In genomic region chr5:135167469-135167868, GRCm38 (mm10) we compare ENCODE assay signal across 8 mouse cellular contexts. TPM values are rescaled to one million over a fixed set of nuclear protein-coding genes. Genes with fewer than 3 reads are reported as not detected.
DNase-seq lines count a peak whose midpoint lies in the region; ATAC-seq and TF ChIP-seq lines count a peak whose summit lies in the region.

No protein-coding gene starts in this region.

- intact Hi-C loops in heart, adult 2 months (cut with DNase I) = no loop called here

- no peak overlapping the region for H3K9ac ChIP-seq in heart, adult 2 months (ENCODE audit: low read depth, low read length)
- no peak overlapping the region for H3K9ac ChIP-seq in midbrain, embryonic 14.5 days (replicated peaks; ENCODE audit: low read length)
- no peak overlapping the region for H3K9ac ChIP-seq in midbrain, embryonic 11.5 days (ENCODE audit: low read length)
- H3K9ac ChIP-seq in liver, embryonic 12.5 days = peak overlapping the region; percentile 88; the same call in 1 of the 2 replicates

- H3K9me3 ChIP-seq in midbrain, embryonic 14.5 days (ENCODE audit: control insufficient read depth, low read length) = no peaks in the 10 kb centered on the region
- H3K9me3 ChIP-seq in midbrain, embryonic 11.5 days (ENCODE audit: control insufficient read depth, low read length) = no peaks in the 10 kb centered on the region
- no peaks in the 10 kb centered on the region for H3K9me3 ChIP-seq in liver, embryonic 12.5 days (replicated peaks)

- peak overlapping the region; percentile 65 for H3K4me2 ChIP-seq in midbrain, embryonic 14.5 days (ENCODE audit: low read length)
- H3K4me2 ChIP-seq in midbrain, embryonic 11.5 days = no peak overlapping the region
- peak overlapping the region; percentile 75 for H3K4me2 ChIP-seq in liver, embryonic 12.5 days

- TF ChIP-seq EP300 in heart, adult 2 months (IDR thresholded peaks at IDR 0.05; ENCODE audit: insufficient read depth, low read depth, low read length) = no peak

- no peak for DNase-seq in heart, adult 2 months
- DNase-seq in heart, postnatal 4 days = no peak
- no peak for DNase-seq in midbrain, embryonic 14.5 days
- DNase-seq in midbrain, embryonic 11.5 days (ENCODE audit: low spot score, missing footprints) = no peak
- no peak for DNase-seq in retina, embryonic 14.5 days (ENCODE audit: low spot score)
- DNase-seq in testis, postnatal 14 days (ENCODE audit: low spot score) = no peak
- DNase-seq in layer of hippocampus, postnatal 10 days (ENCODE audit: low spot score in 2 of 2) = no peak

- peaks cover 1% of the 10 kb centered on the region; the same call in 1 of the 2 replicates for H3K4me1 ChIP-seq in heart, adult 2 months (ENCODE audit: control insufficient read depth, insufficient read depth, low read length)
- no peaks in the 10 kb centered on the region; the same call in 1 of the 2 replicates for H3K4me1 ChIP-seq in midbrain, embryonic 14.5 days (ENCODE audit: control insufficient read depth, insufficient read depth, low read length)
- H3K4me1 ChIP-seq in midbrain, embryonic 11.5 days (ENCODE audit: control insufficient read depth, insufficient read depth, low read length) = 0 out of 2 replicates have a peak, but pooled peaks cover 4% of the 10 kb centered on the region
- peaks cover 40% of the 10 kb centered on the region for H3K4me1 ChIP-seq in liver, embryonic 12.5 days

- WGBS in heart, adult 2 months = 95% methylated on average over 4 of the region's 4 CpGs
- 93% methylated on average over 4 of the region's 4 CpGs for WGBS in midbrain, embryonic 14.5 days
- 94% methylated on average over 4 of the region's 4 CpGs for WGBS in midbrain, embryonic 11.5 days
- WGBS in liver, embryonic 12.5 days (ENCODE audit: insufficient replicate concordance) = 91% methylated on average over 4 of the region's 4 CpGs

- TF ChIP-seq POLR2A in heart, adult 2 months (IDR thresholded peaks at IDR 0.05; ENCODE audit: insufficient read depth, low read depth, low read length) = no peak

- TF ChIP-seq CTCF in heart, adult 2 months (IDR thresholded peaks at IDR 0.05) = no peak

- no peaks in the 10 kb centered on the region for H3K27me3 ChIP-seq in heart, adult 2 months (ENCODE audit: control insufficient read depth, insufficient read depth, low read length)
- no peaks in the 10 kb centered on the region for H3K27me3 ChIP-seq in midbrain, embryonic 14.5 days (ENCODE audit: control insufficient read depth, insufficient read depth, low read length)
- H3K27me3 ChIP-seq in midbrain, embryonic 11.5 days (ENCODE audit: control insufficient read depth, insufficient read depth, low read length) = no peaks in the 10 kb centered on the region
- no peaks in the 10 kb centered on the region for H3K27me3 ChIP-seq in liver, embryonic 12.5 days (replicated peaks)

- ATAC-seq in midbrain, embryonic 14.5 days (ENCODE audit: low FRiP score, low TSS enrichment) = no peak
- ATAC-seq in midbrain, embryonic 11.5 days (ENCODE audit: low FRiP score) = no peak
- ATAC-seq in liver, embryonic 12.5 days = no peak

- no peaks in the 10 kb centered on the region for H3K36me3 ChIP-seq in heart, adult 2 months (ENCODE audit: control insufficient read depth, insufficient read depth, low read length)
- H3K36me3 ChIP-seq in midbrain, embryonic 14.5 days (ENCODE audit: control insufficient read depth, insufficient read depth, low read length) = peaks cover 20% of the 10 kb centered on the region
- H3K36me3 ChIP-seq in midbrain, embryonic 11.5 days (ENCODE audit: control insufficient read depth, insufficient read depth, low read length) = no peaks in the 10 kb centered on the region
- peaks cover 33% of the 10 kb centered on the region for H3K36me3 ChIP-seq in liver, embryonic 12.5 days

- H3K27ac ChIP-seq in heart, adult 2 months = peak overlapping the region; percentile 99; the same call in 1 of the 2 replicates
- no peak overlapping the region for H3K27ac ChIP-seq in midbrain, embryonic 14.5 days (replicated peaks; ENCODE audit: low read depth, low read length)
- H3K27ac ChIP-seq in midbrain, embryonic 11.5 days (ENCODE audit: low read depth, low read length) = no peak overlapping the region
- H3K27ac ChIP-seq in liver, embryonic 12.5 days = 0 out of 2 replicates have a peak overlapping the region, but pooled peaks have one; percentile 94

- H3K4me3 ChIP-seq in heart, adult 2 months = no peak overlapping the region
- H3K4me3 ChIP-seq in midbrain, embryonic 14.5 days (replicated peaks; ENCODE audit: low read depth, low read length) = no peak overlapping the region
- H3K4me3 ChIP-seq in midbrain, embryonic 11.5 days (ENCODE audit: low read depth, low read length) = no peak overlapping the region
- H3K4me3 ChIP-seq in liver, embryonic 12.5 days = no peak overlapping the region

- H3K79me2 ChIP-seq in heart, adult 2 months (replicated peaks; ENCODE audit: control insufficient read depth, insufficient read depth, low read length) = no peaks in the 10 kb centered on the region

RNA-seq across cellular contexts. Expression of gene Bcl7b, which starts 0.6 kb away (rescaled TPM):
- 10 to 100 TPM; 40.3 to 44.1 TPM for total RNA-seq in heart, adult 2 months (2021)
- 37.5 and 37.6 TPM in 2 replicates for polyA plus RNA-seq in heart, adult 2 months (2012; rRNA removed)
- 10 to 100 TPM; 31.1 to 31.9 TPM for total RNA-seq in heart, postnatal 4 days (2021)
- polyA plus RNA-seq in midbrain, embryonic 14.5 days (2014; fragmentation: Nextera tagmentation; extraction: Ambion mirVana) = 38.8 and 43.0 TPM in 2 replicates
- 39.2 and 42.6 TPM in 2 replicates for polyA plus RNA-seq in midbrain, embryonic 11.5 days (2014; fragmentation: Nextera tagmentation; extraction: Ambion mirVana)
- 38.2 and 44.3 TPM in 2 replicates for polyA plus RNA-seq in liver, embryonic 12.5 days (2016; fragmentation: Nextera tagmentation; extraction: Ambion mirVana)
- 10 to 100 TPM; 27.7 to 29.8 TPM for total RNA-seq in layer of hippocampus, postnatal 10 days (2021)

RNA-seq across cellular contexts. Expression of gene Tbl2, which starts 18.0 kb away (rescaled TPM):
- 10 to 100 TPM in 1 of 2 experiments, 1 to 10 TPM in 1; 9.9 to 10.6 TPM for total RNA-seq in heart, adult 2 months (2021)
- polyA plus RNA-seq in heart, adult 2 months (2012; rRNA removed) = 5.8 and 8.8 TPM in 2 replicates
- 10 to 100 TPM; 15.8 to 18.4 TPM for total RNA-seq in heart, postnatal 4 days (2021)
- 10.7 and 15.3 TPM in 2 replicates for polyA plus RNA-seq in midbrain, embryonic 14.5 days (2014; fragmentation: Nextera tagmentation; extraction: Ambion mirVana)
- 20.1 and 21.2 TPM in 2 replicates for polyA plus RNA-seq in midbrain, embryonic 11.5 days (2014; fragmentation: Nextera tagmentation; extraction: Ambion mirVana)
- polyA plus RNA-seq in liver, embryonic 12.5 days (2016; fragmentation: Nextera tagmentation; extraction: Ambion mirVana) = 17.1 and 18.9 TPM in 2 replicates
- 10 to 100 TPM; 23.0 to 23.7 TPM for total RNA-seq in layer of hippocampus, postnatal 10 days (2021)

RNA-seq across cellular contexts. Expression of gene Baz1b, which starts 19.6 kb away (rescaled TPM):
- 10 to 100 TPM; 42.3 to 46.1 TPM for total RNA-seq in heart, adult 2 months (2021)
- polyA plus RNA-seq in heart, adult 2 months (2012; rRNA removed) = 13.9 and 20.8 TPM in 2 replicates
- 10 to 100 TPM; 53.9 to 54.3 TPM for total RNA-seq in heart, postnatal 4 days (2021)
- polyA plus RNA-seq in midbrain, embryonic 14.5 days (2014; fragmentation: Nextera tagmentation; extraction: Ambion mirVana) = 30.1 and 43.9 TPM in 2 replicates
- 57.7 and 60.6 TPM in 2 replicates for polyA plus RNA-seq in midbrain, embryonic 11.5 days (2014; fragmentation: Nextera tagmentation; extraction: Ambion mirVana)
- 35.2 and 37.6 TPM in 2 replicates for polyA plus RNA-seq in liver, embryonic 12.5 days (2016; fragmentation: Nextera tagmentation; extraction: Ambion mirVana)
- total RNA-seq in layer of hippocampus, postnatal 10 days (2021) = 10 to 100 TPM; 47.8 to 51.1 TPM

Comparison
In these comparisons a context has a peak if more than half of its experiments do, and no peak if none do; other contexts are left out.
1. H3K27ac ChIP-seq: peak in heart, adult 2 months (single experiment) and liver, embryonic 12.5 days (single experiment); none in midbrain, embryonic 14.5 days (single experiment) and midbrain, embryonic 11.5 days (single experiment).